Mouse (Mus musculus): ENCODE data around the gene Ggta1. TPM values are rescaled to one million over a fixed set of nuclear protein-coding genes. Genes with fewer than 3 reads are reported as not detected.

Ggta1 gene
- total and polyA plus RNA-seq, 2 experiments, result 1.3 to 3.5 TPM

GRCm38 (mm10) chr2:35440480-35440879 lies 22.6 kb downstream of the Ggta1 start:
- WGBS, result 94% methylated on average over 3 of the region's 3 CpGs
- TF ChIP-seq CTCF (IDR thresholded peaks at IDR 0.05; ENCODE audit: low read depth, low read length) (no peak), POLR2A (IDR thresholded peaks at IDR 0.05; ENCODE audit: extremely low read depth, insufficient read depth, low read length) (no peak)
- H3K27me3 ChIP-seq (ENCODE audit: control insufficient read depth, insufficient read depth, low read length), result no peaks in the 10 kb centered on the region
- H3K9ac ChIP-seq (ENCODE audit: low read depth, low read length), result no peak overlapping the region
- 0 out of 2 replicates have a peak, but pooled peaks cover 3% of the 10 kb centered on the region for H3K79me2 ChIP-seq (ENCODE audit: control insufficient read depth, insufficient read depth, low read length)
- DNase-seq (ENCODE audit: extremely low read depth, low read depth, low spot score), result no peak
- H3K36me3 ChIP-seq (ENCODE audit: control insufficient read depth, insufficient read depth, low read length), result no peaks in the 10 kb centered on the region
- no peak overlapping the region for H3K4me3 ChIP-seq (ENCODE audit: insufficient read depth, low read depth, low read length)
- H3K4me1 ChIP-seq (ENCODE audit: control insufficient read depth, insufficient read depth, low read length), result peaks cover 6% of the 10 kb centered on the region
- no peak overlapping the region for H3K27ac ChIP-seq (replicated peaks; ENCODE audit: insufficient read depth, low read depth, low read length)

- Histone ChIP-seq H3K27me3 (ENCODE audit: control insufficient read depth, insufficient read depth, low read length) (no peaks in the 10 kb centered on the region), H3K36me3 (ENCODE audit: control insufficient read depth, insufficient read depth, low read length) (no peaks in the 10 kb centered on the region), H3K4me1 (ENCODE audit: control insufficient read depth, insufficient read depth, low read length) (0 out of 2 replicates have a peak, but pooled peaks cover 2% of the 10 kb centered on the region), H3K79me2 (ENCODE audit: control insufficient read depth, insufficient read depth, low read length) (0 out of 2 replicates have a peak, but pooled peaks cover 3% of the 10 kb centered on the region), H3K9ac (ENCODE audit: low read depth, low read length) (no peak overlapping the region), H3K27ac (replicated peaks; ENCODE audit: insufficient read depth, low read depth, low read length) (no peak overlapping the region), H3K4me3 (ENCODE audit: insufficient read depth, low read depth, low read length) (no peak overlapping the region)
- WGBS, result 94% methylated on average over 2 of the region's 2 CpGs
- DNase-seq (ENCODE audit: extremely low read depth, low read depth, low spot score), result no peak
- no peak for TF ChIP-seq CTCF (IDR thresholded peaks at IDR 0.05; ENCODE audit: low read depth, low read length)
- TF ChIP-seq POLR2A (IDR thresholded peaks at IDR 0.05; ENCODE audit: extremely low read depth, insufficient read depth, low read length), result no peak
These were observed 25.2 kb downstream of the Ggta1 start for GRCm38 (mm10) chr2:35437796-35438195.

- 87% methylated on average over 6 of the region's 6 CpGs for WGBS
- Histone ChIP-seq H3K9ac (ENCODE audit: low read depth, low read length) (no peak overlapping the region), H3K4me1 (ENCODE audit: control insufficient read depth, insufficient read depth, low read length) (0 out of 2 replicates have a peak, but pooled peaks cover 2% of the 10 kb centered on the region), H3K36me3 (ENCODE audit: control insufficient read depth, insufficient read depth, low read length) (no peaks in the 10 kb centered on the region), H3K27ac (replicated peaks; ENCODE audit: insufficient read depth, low read depth, low read length) (no peak overlapping the region), H3K27me3 (ENCODE audit: control insufficient read depth, insufficient read depth, low read length) (no peaks in the 10 kb centered on the region), H3K79me2 (ENCODE audit: control insufficient read depth, insufficient read depth, low read length) (no peaks in the 10 kb centered on the region), H3K4me3 (ENCODE audit: insufficient read depth, low read depth, low read length) (no peak overlapping the region)
- no peak for DNase-seq (ENCODE audit: extremely low read depth, low read depth, low spot score)
- TF ChIP-seq POLR2A (IDR thresholded peaks at IDR 0.05; ENCODE audit: extremely low read depth, insufficient read depth, low read length), result no peak
- no peak for TF ChIP-seq CTCF (IDR thresholded peaks at IDR 0.05; ENCODE audit: low read depth, low read length)
These were observed 28.4 kb downstream of the Ggta1 start for GRCm38 (mm10) chr2:35434576-35435123.

- 0 out of 2 replicates have a peak overlapping the region, but pooled peaks have one; percentile 14 for H3K9ac ChIP-seq (ENCODE audit: low read depth, low read length)
- H3K79me2 ChIP-seq (ENCODE audit: control insufficient read depth, insufficient read depth, low read length), result no peaks in the 10 kb centered on the region
- peak; percentile 19 for DNase-seq (ENCODE audit: extremely low read depth, low read depth, low spot score)
- 0 out of 2 replicates have a peak, but pooled peaks cover 2% of the 10 kb centered on the region for H3K4me1 ChIP-seq (ENCODE audit: control insufficient read depth, insufficient read depth, low read length)
- H3K27ac ChIP-seq (replicated peaks; ENCODE audit: insufficient read depth, low read depth, low read length), result peak overlapping the region; percentile 56
- no peak overlapping the region for H3K4me3 ChIP-seq (ENCODE audit: insufficient read depth, low read depth, low read length)
- TF ChIP-seq CTCF (IDR thresholded peaks at IDR 0.05; ENCODE audit: low read depth, low read length) (no peak), POLR2A (IDR thresholded peaks at IDR 0.05; ENCODE audit: extremely low read depth, insufficient read depth, low read length) (no peak)
- WGBS, result 75% methylated on average over 4 of the region's 4 CpGs
- no peaks in the 10 kb centered on the region for H3K27me3 ChIP-seq (ENCODE audit: control insufficient read depth, insufficient read depth, low read length)
- H3K36me3 ChIP-seq (ENCODE audit: control insufficient read depth, insufficient read depth, low read length), result no peaks in the 10 kb centered on the region
These were observed 29.6 kb downstream of the Ggta1 start for GRCm38 (mm10) chr2:35433428-35433827.

GRCm38 (mm10) chr2:35432472-35432871 lies 30.6 kb downstream of the Ggta1 start:
- Histone ChIP-seq H3K4me3 (ENCODE audit: insufficient read depth, low read depth, low read length) (peak overlapping the region; percentile 42), H3K36me3 (ENCODE audit: control insufficient read depth, insufficient read depth, low read length) (no peaks in the 10 kb centered on the region), H3K4me1 (ENCODE audit: control insufficient read depth, insufficient read depth, low read length) (0 out of 2 replicates have a peak, but pooled peaks cover 2% of the 10 kb centered on the region), H3K9ac (ENCODE audit: low read depth, low read length) (peak overlapping the region; percentile 20; the same call in 1 of the 2 replicates), H3K27ac (replicated peaks; ENCODE audit: insufficient read depth, low read depth, low read length) (peak overlapping the region; percentile 56), H3K79me2 (ENCODE audit: control insufficient read depth, insufficient read depth, low read length) (no peaks in the 10 kb centered on the region), H3K27me3 (ENCODE audit: control insufficient read depth, insufficient read depth, low read length) (no peaks in the 10 kb centered on the region)
- TF ChIP-seq POLR2A (IDR thresholded peaks at IDR 0.05; ENCODE audit: extremely low read depth, insufficient read depth, low read length) (no peak), CTCF (IDR thresholded peaks at IDR 0.05; ENCODE audit: low read depth, low read length) (no peak)
- 31% methylated on average over 7 of the region's 7 CpGs for WGBS
- no peak for DNase-seq (ENCODE audit: extremely low read depth, low read depth, low spot score)

GRCm38 (mm10) chr2:35432011-35432410 lies 31.0 kb downstream of the Ggta1 start:
- TF ChIP-seq POLR2A (IDR thresholded peaks at IDR 0.05; ENCODE audit: extremely low read depth, insufficient read depth, low read length), result no peak
- TF ChIP-seq CTCF (IDR thresholded peaks at IDR 0.05; ENCODE audit: low read depth, low read length), result no peak
- H3K9ac ChIP-seq (ENCODE audit: low read depth, low read length), result peak overlapping the region; percentile 20; the same call in 1 of the 2 replicates
- H3K79me2 ChIP-seq (ENCODE audit: control insufficient read depth, insufficient read depth, low read length), result no peaks in the 10 kb centered on the region
- H3K36me3 ChIP-seq (ENCODE audit: control insufficient read depth, insufficient read depth, low read length), result no peaks in the 10 kb centered on the region
- H3K4me1 ChIP-seq (ENCODE audit: control insufficient read depth, insufficient read depth, low read length), result 0 out of 2 replicates have a peak, but pooled peaks cover 2% of the 10 kb centered on the region
- H3K27me3 ChIP-seq (ENCODE audit: control insufficient read depth, insufficient read depth, low read length), result no peaks in the 10 kb centered on the region
- H3K27ac ChIP-seq (replicated peaks; ENCODE audit: insufficient read depth, low read depth, low read length), result peak overlapping the region; percentile 10
- H3K4me3 ChIP-seq (ENCODE audit: insufficient read depth, low read depth, low read length), result peak overlapping the region; percentile 42
- 40% methylated on average over 7 of the region's 7 CpGs for WGBS
- DNase-seq (ENCODE audit: extremely low read depth, low read depth, low spot score), result no peak
